Mouse (Mus musculus) neural tube, embryonic 14.5 days (tissue): ENCODE data around the gene Pitx2. TPM values are rescaled to one million over a fixed set of nuclear protein-coding genes. Genes with fewer than 3 reads are reported as not detected.

Experiments
- ATAC-seq: fragments of 200-750 bp; cut with Nextera tagmentation; 2 replicates; pipeline ENCODE4 v1.8.0; 2017; ENCODE audit warnings: low read depth, mild to moderate bottlenecking, moderate TSS enrichment, moderate library complexity
- H3K27ac ChIP-seq: fragments of 300-500 bp; sonication (generic); 2 replicates; pipeline ENCODE4 v1.5.1; 2014; ENCODE audit warnings: low read depth, mild to moderate bottlenecking, control low read depth, low read length, moderate library complexity, mixed read lengths
- H3K27me3 ChIP-seq: fragments of 300-500 bp; sonication (generic); 2 replicates; pipeline ENCODE4 v1.6.1; 2014; ENCODE audit warnings: low read length; ENCODE audit not compliant: control insufficient read depth, insufficient read depth
- H3K36me3 ChIP-seq: fragments of 300-500 bp; sonication (generic); 2 replicates; pipeline ENCODE4 v1.6.1; 2014; ENCODE audit warnings: low read length, mixed read lengths; ENCODE audit not compliant: control insufficient read depth, insufficient read depth
- H3K4me1 ChIP-seq: fragments of 300-500 bp; sonication (generic); 2 replicates; pipeline ENCODE4 v1.6.1; 2014; ENCODE audit warnings: low read length; ENCODE audit not compliant: control insufficient read depth, insufficient read depth
- H3K4me2 ChIP-seq: fragments of 300-500 bp; sonication (generic); 2 replicates; pipeline ENCODE4 v1.6.1; 2014; ENCODE audit warnings: mild to moderate bottlenecking, low read depth, low read length, control low read depth
- H3K4me3 ChIP-seq: fragments of 300-500 bp; sonication (generic); 2 replicates; pipeline ENCODE4 v1.5.1; 2014; ENCODE audit warnings: low read depth, low read length, control low read depth, mixed read lengths
- H3K9ac ChIP-seq: fragments of 300-500 bp; sonication (generic); replicated peaks from 2 replicates; pipeline ENCODE4 v1.6.1; 2014; ENCODE audit warnings: low read depth, mild to moderate bottlenecking, control low read depth, low read length, mixed read lengths
- H3K9me3 ChIP-seq: fragments of 300-500 bp; sonication (generic); 2 replicates; pipeline ENCODE4 v1.6.1; 2016; ENCODE audit warnings: low read length; ENCODE audit not compliant: control insufficient read depth
- WGBS: fragments of 180-500 bp; shearing (Covaris S2); extraction: QIAGEN DNeasy Blood & Tissue Kit; methylation state at CpG from one replicate; pipeline ENCODE4 v1.1.7; 2014; 5-methylcytosine and 5-hydroxymethylcytosine counted together
- polyA plus RNA-seq: library from polyadenylated mRNA; unstranded; fragments of >200 nt; fragmentation: Nextera tagmentation; extraction: Ambion mirVana; gene quantifications from 2 replicates; pipeline ENCODE4 v1.2.1, GENCODE M21; 2014

The Pitx2 gene
- polyA plus RNA-seq, 1 experiment from 2014 or later: 5.0 TPM

DNA sequence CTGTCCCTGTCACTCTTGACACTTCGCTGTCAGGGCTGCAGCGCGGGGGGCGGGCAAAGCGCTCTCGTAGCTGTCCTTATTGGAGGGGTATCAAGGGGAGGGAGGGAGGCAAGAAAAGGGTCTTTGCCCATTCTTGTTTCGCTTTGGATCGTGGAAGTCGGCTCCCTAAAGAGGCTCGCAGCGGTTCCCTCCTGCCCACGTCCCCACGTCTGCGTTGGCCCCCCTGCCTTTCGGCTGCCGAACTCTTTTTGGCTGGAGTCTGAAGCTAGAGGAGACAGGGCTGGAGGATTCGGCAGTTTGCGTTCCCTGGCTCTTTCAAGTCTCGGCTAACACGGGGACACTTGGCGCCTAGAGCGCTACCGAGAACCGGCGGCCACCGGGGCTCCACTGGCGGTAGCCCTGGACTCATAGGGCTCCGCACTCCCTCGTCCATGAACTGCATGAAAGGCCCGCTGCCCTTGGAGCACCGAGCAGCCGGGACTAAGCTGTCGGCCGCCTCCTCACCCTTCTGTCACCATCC is 14.5 kb downstream of the Pitx2 start:
- no peak; the same call in 1 of the 2 replicates for ATAC-seq
- Histone ChIP-seq H3K9me3 (no peaks in the 10 kb centered on the region), H3K36me3 (no peaks in the 10 kb centered on the region), H3K27ac (no peak overlapping the region), H3K27me3 (peaks cover 53% of the 10 kb centered on the region), H3K9ac (no peak overlapping the region), H3K4me3 (peak overlapping the region; percentile 23), H3K4me1 (peaks cover 4% of the 10 kb centered on the region; the same call in 1 of the 2 replicates), H3K4me2 (peak overlapping the region; percentile 49)
- WGBS: 0% methylated on average over 33 of the region's 34 CpGs

DNA sequence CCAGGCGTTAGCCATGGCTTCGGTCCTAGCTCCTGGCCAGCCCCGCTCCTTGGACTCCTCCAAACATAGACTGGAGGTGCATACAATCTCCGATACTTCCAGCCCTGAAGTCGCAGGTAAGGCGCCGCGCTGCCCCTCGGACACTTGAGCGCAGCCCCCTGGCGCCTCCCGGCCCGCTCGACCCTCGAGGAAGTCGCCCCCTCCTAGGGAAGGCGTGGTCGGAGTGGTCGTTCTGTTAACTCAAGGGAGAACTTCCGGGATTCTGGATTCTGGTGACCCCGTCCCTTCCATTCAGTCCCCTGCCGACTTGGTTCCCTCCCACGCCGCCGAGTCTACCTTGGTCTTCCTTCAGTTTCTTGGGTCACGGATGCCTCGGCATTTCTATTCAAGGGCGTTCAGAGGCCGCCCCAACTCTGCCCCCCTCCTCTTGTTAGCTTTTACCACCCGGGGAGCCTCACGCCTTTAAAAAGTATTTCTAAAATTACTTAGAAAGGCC is 15.0 kb downstream of the Pitx2 start:
- Histone ChIP-seq H3K27ac (no peak overlapping the region), H3K27me3 (peaks cover 51% of the 10 kb centered on the region), H3K4me1 (peaks cover 4% of the 10 kb centered on the region; the same call in 1 of the 2 replicates), H3K36me3 (no peaks in the 10 kb centered on the region), H3K4me2 (peak overlapping the region; percentile 49; the same call in 1 of the 2 replicates), H3K9me3 (no peaks in the 10 kb centered on the region), H3K9ac (no peak overlapping the region), H3K4me3 (no peak overlapping the region)
- ATAC-seq: no peak
- under 1% methylated on average over 31 of the region's 31 CpGs for WGBS

DNA sequence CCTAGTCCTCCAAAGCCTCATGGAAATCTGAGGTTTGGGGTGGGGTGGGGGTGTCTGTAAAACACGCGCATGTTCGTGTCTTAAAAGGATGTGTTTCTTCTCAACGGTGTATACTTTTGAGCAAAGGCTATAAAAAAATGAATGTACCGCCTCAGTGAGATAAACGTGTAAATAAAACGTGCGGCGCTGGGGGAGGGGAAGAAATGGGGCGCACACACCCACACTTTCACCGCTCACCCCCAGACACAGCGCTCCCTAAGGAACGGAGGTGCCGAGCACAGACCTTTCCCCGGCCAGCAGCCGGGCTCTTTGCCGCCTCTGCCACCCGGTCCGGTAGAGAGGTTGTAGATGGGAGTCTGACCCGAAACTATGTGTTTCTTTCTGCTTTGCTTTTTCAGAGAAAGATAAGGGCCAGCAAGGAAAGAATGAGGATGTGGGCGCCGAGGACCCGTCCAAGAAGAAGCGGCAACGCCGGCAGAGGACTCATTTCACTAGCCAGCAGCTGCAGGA is 15.6 kb downstream of the Pitx2 start:
- peaks cover 53% of the 10 kb centered on the region for H3K27me3 ChIP-seq
- no peak overlapping the region for H3K9ac ChIP-seq
- ATAC-seq: no peak
- no peak overlapping the region for H3K4me2 ChIP-seq
- no peak overlapping the region for H3K27ac ChIP-seq
- H3K4me3 ChIP-seq: no peak overlapping the region
- no peaks in the 10 kb centered on the region for H3K9me3 ChIP-seq
- peaks cover 4% of the 10 kb centered on the region; the same call in 1 of the 2 replicates for H3K4me1 ChIP-seq
- H3K36me3 ChIP-seq: no peaks in the 10 kb centered on the region
- 1% methylated on average over 26 of the region's 26 CpGs for WGBS

DNA sequence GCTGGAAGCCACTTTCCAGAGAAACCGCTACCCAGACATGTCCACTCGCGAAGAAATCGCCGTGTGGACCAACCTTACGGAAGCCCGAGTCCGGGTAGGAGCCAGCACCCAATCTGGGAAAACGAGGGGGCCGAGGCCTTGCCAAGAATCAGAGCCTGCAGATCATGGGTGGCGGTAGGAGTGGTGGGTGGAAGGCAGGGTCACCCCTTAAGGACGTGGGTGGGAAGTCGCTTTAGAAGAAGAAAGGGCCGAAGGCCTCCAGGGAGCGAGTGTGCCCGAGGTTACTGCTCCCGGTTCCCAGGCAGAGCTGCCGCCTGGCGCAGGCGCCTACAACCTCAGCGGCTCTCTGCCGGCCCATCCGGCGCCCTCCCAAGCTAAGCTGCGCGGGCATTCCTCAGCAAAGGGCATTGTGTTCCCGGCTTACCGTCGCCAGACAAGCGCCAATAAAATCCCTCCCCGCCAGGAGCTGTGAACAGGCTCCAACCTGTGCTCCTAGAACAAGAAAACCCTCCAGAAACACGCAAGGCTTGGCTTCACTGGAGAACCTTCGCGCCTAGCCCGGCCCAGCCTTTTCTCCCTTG is 16.2 kb downstream of the Pitx2 start:
- H3K4me3 ChIP-seq: no peak overlapping the region
- under 1% methylated on average over 26 of the region's 35 CpGs for WGBS
- no peak overlapping the region for H3K4me2 ChIP-seq

DNA sequence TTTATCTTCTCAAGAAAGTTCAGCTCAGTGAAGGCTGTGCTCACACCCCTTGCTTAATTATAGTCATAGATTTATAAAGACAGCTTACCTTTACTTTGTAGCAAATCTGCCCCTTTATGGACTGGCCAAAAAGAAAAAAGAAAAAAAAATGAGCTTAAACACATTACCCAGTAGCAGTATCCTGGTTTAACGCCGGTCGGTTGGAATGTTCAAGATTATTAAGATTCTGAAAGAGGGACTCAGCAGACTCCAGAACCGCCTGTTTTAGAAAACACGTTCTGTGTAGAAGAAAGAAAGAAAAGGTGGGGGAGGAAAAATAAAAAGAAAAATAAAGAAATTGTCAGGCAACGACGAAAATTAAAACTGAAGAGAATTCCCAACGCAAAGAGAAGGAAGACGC is 16.8 kb downstream of the Pitx2 start:
- H3K4me1 ChIP-seq: peaks cover 4% of the 10 kb centered on the region; the same call in 1 of the 2 replicates
- H3K4me3 ChIP-seq: no peak overlapping the region
- H3K4me2 ChIP-seq: no peak overlapping the region
- no peak overlapping the region for H3K9ac ChIP-seq
- no peaks in the 10 kb centered on the region for H3K9me3 ChIP-seq
- H3K36me3 ChIP-seq: no peaks in the 10 kb centered on the region
- WGBS: 1% methylated on average over 9 of the region's 9 CpGs
- H3K27me3 ChIP-seq: peaks cover 47% of the 10 kb centered on the region
- no peak overlapping the region for H3K27ac ChIP-seq
- ATAC-seq: no peak

More for the DNA sequence above, 16.2 kb downstream of the Pitx2 start:
- no peak overlapping the region for H3K27ac ChIP-seq
- ATAC-seq: no peak
- H3K4me1 ChIP-seq: peaks cover 4% of the 10 kb centered on the region; the same call in 1 of the 2 replicates
- no peaks in the 10 kb centered on the region for H3K9me3 ChIP-seq
- no peak overlapping the region for H3K9ac ChIP-seq
- no peaks in the 10 kb centered on the region for H3K36me3 ChIP-seq
- H3K27me3 ChIP-seq: peaks cover 48% of the 10 kb centered on the region

DNA sequence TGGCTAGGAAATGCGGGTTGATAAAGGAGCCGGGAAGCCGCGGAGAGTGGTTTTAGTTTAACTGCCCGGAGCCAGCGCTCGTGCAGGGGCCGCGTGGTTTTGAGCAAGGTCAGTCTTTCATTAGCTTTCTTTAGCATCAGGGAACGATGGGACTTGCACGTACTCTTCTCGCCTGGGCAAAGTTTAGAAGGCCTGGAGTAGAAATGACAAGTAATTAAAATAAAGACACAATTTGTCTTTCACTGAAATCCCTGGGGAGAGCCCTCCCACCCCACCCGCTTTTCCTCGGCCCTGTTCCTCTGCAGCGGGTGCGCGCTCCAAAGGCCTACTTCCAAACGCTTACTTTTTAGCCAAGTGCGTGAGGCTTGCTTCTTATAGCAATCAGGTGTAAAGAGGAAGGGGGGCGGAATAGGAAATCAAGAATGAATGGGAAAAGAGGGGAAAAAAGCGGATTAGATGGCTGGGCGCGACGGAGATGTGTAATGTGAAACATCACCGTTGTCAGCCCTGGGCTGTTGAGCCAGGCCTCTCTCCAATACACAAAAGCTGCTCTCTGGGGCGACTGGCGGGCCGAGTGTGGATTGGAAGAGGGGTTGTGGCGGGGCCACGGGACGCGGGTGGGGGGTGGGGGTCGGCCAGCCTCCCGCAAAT is 17.4 kb downstream of the Pitx2 start:
- Histone ChIP-seq H3K9ac (no peak overlapping the region), H3K9me3 (no peaks in the 10 kb centered on the region), H3K27me3 (peaks cover 46% of the 10 kb centered on the region), H3K4me2 (no peak overlapping the region), H3K27ac (no peak overlapping the region), H3K4me3 (no peak overlapping the region), H3K36me3 (no peaks in the 10 kb centered on the region), H3K4me1 (peaks cover 4% of the 10 kb centered on the region; the same call in 1 of the 2 replicates)
- ATAC-seq: no peak
- WGBS: 1% methylated on average over 34 of the region's 34 CpGs

DNA sequence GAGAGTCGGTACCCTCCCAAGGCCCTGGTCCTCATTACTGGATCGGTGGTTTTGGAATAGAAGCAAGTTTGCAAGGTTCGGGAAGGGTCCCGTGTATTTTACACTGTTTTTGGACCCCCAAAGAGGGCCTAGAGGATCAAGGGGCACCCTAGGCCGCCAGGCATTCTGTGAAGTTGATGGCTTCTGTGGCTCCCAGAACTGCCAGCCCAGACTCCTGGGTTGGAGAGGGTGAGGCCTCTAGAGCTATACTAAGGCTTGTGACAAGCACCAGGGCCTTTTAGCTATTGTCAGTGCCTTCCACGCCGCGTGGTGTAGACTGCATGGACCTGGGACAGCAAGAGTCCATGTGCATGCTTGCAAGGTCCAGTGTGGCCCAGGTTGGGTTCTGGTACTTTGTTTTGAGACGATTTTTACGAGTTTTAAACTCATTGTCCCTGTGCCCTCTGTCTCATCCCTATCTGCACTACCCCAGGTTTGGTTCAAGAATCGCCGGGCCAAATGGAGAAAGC is 18.2 kb downstream of the Pitx2 start:
- Histone ChIP-seq H3K9ac (no peak overlapping the region), H3K4me3 (no peak overlapping the region), H3K4me2 (no peak overlapping the region), H3K36me3 (no peaks in the 10 kb centered on the region), H3K9me3 (no peaks in the 10 kb centered on the region), H3K27me3 (peaks cover 43% of the 10 kb centered on the region), H3K4me1 (peaks cover 4% of the 10 kb centered on the region; the same call in 1 of the 2 replicates), H3K27ac (no peak overlapping the region)
- WGBS: 2% methylated on average over 12 of the region's 12 CpGs
- ATAC-seq: no peak

DNA sequence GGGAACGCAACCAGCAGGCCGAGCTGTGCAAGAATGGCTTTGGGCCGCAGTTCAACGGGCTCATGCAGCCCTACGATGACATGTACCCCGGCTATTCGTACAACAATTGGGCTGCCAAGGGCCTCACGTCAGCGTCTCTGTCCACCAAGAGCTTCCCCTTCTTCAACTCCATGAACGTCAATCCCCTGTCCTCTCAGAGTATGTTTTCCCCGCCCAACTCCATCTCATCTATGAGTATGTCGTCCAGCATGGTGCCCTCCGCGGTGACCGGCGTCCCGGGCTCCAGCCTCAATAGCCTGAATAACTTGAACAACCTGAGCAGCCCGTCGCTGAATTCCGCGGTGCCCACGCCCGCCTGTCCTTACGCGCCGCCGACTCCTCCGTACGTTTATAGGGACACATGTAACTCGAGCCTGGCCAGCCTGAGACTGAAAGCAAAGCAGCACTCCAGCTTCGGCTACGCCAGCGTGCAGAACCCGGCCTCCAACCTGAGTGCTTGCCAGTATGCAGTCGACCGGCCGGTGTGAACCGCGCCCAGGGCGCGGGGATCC is 18.8 kb downstream of the Pitx2 start:
- peaks cover 44% of the 10 kb centered on the region for H3K27me3 ChIP-seq
- WGBS: under 1% methylated on average over 41 of the region's 41 CpGs

More for the DNA sequence above, 18.8 kb downstream of the Pitx2 start:
- no peak overlapping the region for H3K4me3 ChIP-seq
- peaks cover 4% of the 10 kb centered on the region; the same call in 1 of the 2 replicates for H3K4me1 ChIP-seq
- H3K9ac ChIP-seq: no peak overlapping the region
- H3K9me3 ChIP-seq: no peaks in the 10 kb centered on the region
- no peak overlapping the region for H3K4me2 ChIP-seq
- no peak for ATAC-seq
- H3K36me3 ChIP-seq: no peaks in the 10 kb centered on the region
- no peak overlapping the region for H3K27ac ChIP-seq
